Mouse (Mus musculus): ENCODE data around the gene Rab3gap1. TPM values are rescaled to one million over a fixed set of nuclear protein-coding genes. Genes with fewer than 3 reads are reported as not detected.

Gene Rab3gap1
- total and polyA plus RNA-seq, 3 experiments, result 21.7 to 37.5 (median 21.8) TPM

DNA sequence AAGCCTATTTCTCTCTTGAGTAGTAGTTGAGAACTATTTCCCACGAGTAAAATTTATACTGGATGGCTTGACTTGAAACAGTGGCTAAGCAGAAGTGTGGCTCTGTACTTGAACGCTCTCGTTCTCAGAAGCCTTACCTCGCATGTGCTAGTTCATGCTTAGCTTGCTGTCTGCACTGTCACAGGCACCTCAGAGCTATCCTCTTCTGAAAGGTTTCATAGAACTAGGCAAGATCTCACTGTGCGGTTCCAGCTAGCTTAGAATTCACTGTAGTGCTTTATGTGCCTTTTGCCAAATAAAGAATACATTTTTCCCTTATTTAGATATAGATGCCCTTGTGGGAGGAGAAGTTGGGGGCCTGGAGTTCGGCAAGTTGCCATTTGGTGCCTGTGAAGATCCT, 46.7 kb downstream of the Rab3gap1 start:
- DNase-seq (ENCODE audit: extremely low read depth), result no peak
- dilution Hi-C loops (cut with MboI; ENCODE audit: extremely low pct_ligation_motif_present, extremely low pct_unique_long_range_greater_than_20kb, low sequenced_read_pairs), result no loop called here
- Histone ChIP-seq H3K4me2 (ENCODE audit: insufficient read depth, low read depth, poor library complexity, severe bottlenecking) (no peak overlapping the region), H3K4me1 (ENCODE audit: control insufficient read depth in 1 of 2, insufficient read depth in 2 of 2) (no peaks in the 10 kb centered on the region), H3K36me3 (replicated peaks in 1 of 2; ENCODE audit: control insufficient read depth in 1 of 2, insufficient read depth in 1 of 2, low read length in 1 of 2) (peaks cover 11 to 54% of the 10 kb centered on the region in 2 experiments), H3K27me3 (replicated peaks) (no peaks in the 10 kb centered on the region), H3K9me3 (replicated peaks; ENCODE audit: low read length) (no peaks in the 10 kb centered on the region), H3K4me3 (replicated peaks in 1 of 3; ENCODE audit: low read depth in 2 of 3, low read length in 2 of 3, poor library complexity in 1 of 3) (no peak overlapping the region), H3K27ac (ENCODE audit: insufficient read depth, low read depth) (no peak overlapping the region), H3K9ac (ENCODE audit: insufficient read depth, low read depth) (no peak overlapping the region), H3K79me2 (replicated peaks; ENCODE audit: control insufficient read depth, extremely low read depth, insufficient read depth, poor library complexity, severe bottlenecking) (no peaks in the 10 kb centered on the region)
- TF ChIP-seq CTCF (conservative IDR thresholded peaks at IDR 0.05 in 1 of 2, IDR thresholded peaks at IDR 0.05 in 1 of 2; ENCODE audit: low read depth in 2 of 2, low read length in 2 of 2), result no peak
- no peak for TF ChIP-seq MXI1 (IDR thresholded peaks at IDR 0.05; ENCODE audit: low read depth, low read length)
- TF ChIP-seq ZNF384 (IDR thresholded peaks at IDR 0.05; ENCODE audit: low read depth, low read length), result no peak
- TF ChIP-seq TBP (conservative IDR thresholded peaks at IDR 0.05; ENCODE audit: low read depth, low read length), result no peak
- TF ChIP-seq CHD1 (IDR thresholded peaks at IDR 0.05; ENCODE audit: low read depth, low read length), result no peak
- TF ChIP-seq USF2 (conservative IDR thresholded peaks at IDR 0.05; ENCODE audit: low read depth, low read length), result no peak
- TF ChIP-seq PAX5 (IDR thresholded peaks at IDR 0.05; ENCODE audit: low read length), result no peak
- no peak for TF ChIP-seq EP300 (IDR thresholded peaks at IDR 0.05; ENCODE audit: low read length)
- TF ChIP-seq ELF1 (IDR thresholded peaks at IDR 0.05; ENCODE audit: low read depth, low read length), result no peak
- no peak for TF ChIP-seq ZKSCAN1 (IDR thresholded peaks at IDR 0.05; ENCODE audit: borderline replicate concordance, low read depth, low read length)
- no peak for TF ChIP-seq ZC3H11A (IDR thresholded peaks at IDR 0.05; ENCODE audit: low read depth, low read length)
- no peak for TF ChIP-seq NRF1 (IDR thresholded peaks at IDR 0.05; ENCODE audit: low read depth, low read length)
- in situ Hi-C loops (cut with MboI; ENCODE audit: low pct_ligation_motif_present, low pct_unique_long_range_greater_than_20kb, low sequenced_read_pairs), result loop anchor here (10.0 kb wide), 1 partner anchor 81 kb away; no protein-coding TSS in a partner anchor

DNA sequence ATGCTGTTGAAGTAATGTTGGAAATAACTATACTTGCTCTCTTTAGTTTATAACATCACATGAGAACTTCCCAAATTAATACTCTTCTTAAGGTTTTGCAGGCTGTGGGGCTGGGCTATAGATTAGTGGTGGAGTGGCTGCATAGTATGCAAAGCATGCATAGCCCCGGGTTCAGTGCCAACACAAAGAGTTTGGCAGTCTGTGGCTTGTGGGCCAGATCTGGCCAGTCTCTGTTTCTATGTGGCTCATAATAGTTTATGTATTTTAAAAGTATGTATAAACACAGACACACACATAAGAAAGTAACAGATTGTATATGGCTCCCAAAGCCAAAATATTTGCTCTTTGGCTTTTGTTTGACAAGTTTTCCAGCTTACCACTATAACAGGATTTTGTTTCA, 47.2 kb downstream of the Rab3gap1 start:
- dilution Hi-C loops (cut with MboI; ENCODE audit: extremely low pct_ligation_motif_present, extremely low pct_unique_long_range_greater_than_20kb, low sequenced_read_pairs), result no loop called here
- TF ChIP-seq MAZ (IDR thresholded peaks at IDR 0.05; ENCODE audit: low read depth, low read length) (no peak), SIN3A (IDR thresholded peaks at IDR 0.05; ENCODE audit: low read length) (no peak), ZMIZ1 (IDR thresholded peaks at IDR 0.05; ENCODE audit: low read depth, low read length) (no peak), GABPA (IDR thresholded peaks at IDR 0.05; ENCODE audit: insufficient replicate concordance, low read depth, low read length) (no peak), NELFE (IDR thresholded peaks at IDR 0.05; ENCODE audit: low read depth, low read length) (no peak), MAX (IDR thresholded peaks at IDR 0.05; ENCODE audit: low read length) (no peak), ZC3H11A (IDR thresholded peaks at IDR 0.05; ENCODE audit: low read depth, low read length) (no peak), TBP (conservative IDR thresholded peaks at IDR 0.05; ENCODE audit: low read depth, low read length) (no peak), ELF1 (IDR thresholded peaks at IDR 0.05; ENCODE audit: low read depth, low read length) (no peak), CTCF (conservative IDR thresholded peaks at IDR 0.05 in 1 of 2, IDR thresholded peaks at IDR 0.05 in 1 of 2; ENCODE audit: low read depth in 2 of 2, low read length in 2 of 2) (no peak), CHD2 (IDR thresholded peaks at IDR 0.05; ENCODE audit: low read length) (no peak), IRF4 (IDR thresholded peaks at IDR 0.05; ENCODE audit: low read depth, low read length) (no peak), USF1 (IDR thresholded peaks at IDR 0.05; ENCODE audit: low read depth, low read length) (no peak), USF2 (conservative IDR thresholded peaks at IDR 0.05; ENCODE audit: low read depth, low read length) (no peak), ZNF384 (IDR thresholded peaks at IDR 0.05; ENCODE audit: low read depth, low read length) (no peak), MYC (IDR thresholded peaks at IDR 0.05; ENCODE audit: low read depth, low read length) (no peak), RAD21 (IDR thresholded peaks at IDR 0.05; ENCODE audit: low read depth, low read length) (no peak), EP300 (IDR thresholded peaks at IDR 0.05; ENCODE audit: low read length) (no peak), HCFC1 (IDR thresholded peaks at IDR 0.05; ENCODE audit: low read depth, low read length) (no peak)
- H3K79me2 ChIP-seq (replicated peaks; ENCODE audit: control insufficient read depth, extremely low read depth, insufficient read depth, poor library complexity, severe bottlenecking), result no peaks in the 10 kb centered on the region
- no peak overlapping the region for H3K4me2 ChIP-seq (ENCODE audit: insufficient read depth, low read depth, poor library complexity, severe bottlenecking)
- H3K4me3 ChIP-seq (replicated peaks in 1 of 3; ENCODE audit: low read depth in 2 of 3, low read length in 2 of 3, poor library complexity in 1 of 3), result no peak overlapping the region
- no peaks in the 10 kb centered on the region for H3K9me3 ChIP-seq (replicated peaks; ENCODE audit: low read length)
- H3K4me1 ChIP-seq (ENCODE audit: control insufficient read depth in 1 of 2, insufficient read depth in 2 of 2), result no peaks in the 10 kb centered on the region
- no peaks in the 10 kb centered on the region for H3K27me3 ChIP-seq (replicated peaks)
- DNase-seq (ENCODE audit: extremely low read depth), result no peak
- in situ Hi-C loops (cut with MboI; ENCODE audit: low pct_ligation_motif_present, low pct_unique_long_range_greater_than_20kb, low sequenced_read_pairs), result loop anchor here (10.0 kb wide), 1 partner anchor 81 kb away; no protein-coding TSS in a partner anchor
- no peak overlapping the region for H3K9ac ChIP-seq (ENCODE audit: insufficient read depth, low read depth)
- peaks cover 12 to 54% of the 10 kb centered on the region in 2 experiments for H3K36me3 ChIP-seq (replicated peaks in 1 of 2; ENCODE audit: control insufficient read depth in 1 of 2, insufficient read depth in 1 of 2, low read length in 1 of 2)
- H3K27ac ChIP-seq (ENCODE audit: insufficient read depth, low read depth), result no peak overlapping the region
